Comparison of ENCODE assay signal across 31 mouse cellular contexts in the genomic region with DNA sequence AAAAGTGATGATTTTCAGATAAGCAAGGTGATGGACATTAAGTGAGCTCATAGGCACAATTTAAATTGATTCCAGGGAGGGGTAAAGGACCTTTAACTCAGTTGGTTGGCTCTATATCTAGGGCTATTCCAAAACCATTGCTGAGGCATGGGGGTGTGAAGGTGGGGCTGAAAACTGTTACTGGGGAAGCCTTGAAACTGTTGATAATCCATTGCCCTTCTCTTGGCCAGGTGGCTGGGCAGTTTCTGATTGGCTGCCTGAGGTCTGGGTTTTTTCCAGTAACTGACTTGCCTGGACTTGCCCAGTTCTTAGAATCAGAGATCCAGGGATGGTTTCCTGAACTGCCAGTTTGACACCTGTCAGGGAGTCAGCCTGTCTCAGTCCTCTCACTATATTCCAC.
"Had no signal": no experiment of that assay in that cellular context is flagged by ENCODE, and none has a peak within 500 bp of the region (broad histone marks: within the 10 kb centered on the region; RNA-seq: fewer than 3 reads in every experiment).

No protein-coding gene starts in this region.

- H3K27me3 ChIP-seq: limb, embryonic 12.5 days; limb, embryonic 13.5 days; limb, embryonic 15.5 days; liver, embryonic 12.5 days; liver, embryonic 13.5 days; liver, embryonic 15.5 days; lung, embryonic 15.5 days; megakaryocyte, embryonic 14.5 days; midbrain, embryonic 12.5 days; midbrain, embryonic 13.5 days; midbrain, embryonic 15.5 days had no signal

- H3K36me3 ChIP-seq: limb, embryonic 10.5 days; limb, embryonic 12.5 days; limb, embryonic 13.5 days; limb, embryonic 15.5 days; liver, embryonic 12.5 days; liver, embryonic 13.5 days; liver, embryonic 15.5 days; lung, embryonic 15.5 days; midbrain, embryonic 10.5 days; midbrain, embryonic 12.5 days; midbrain, embryonic 13.5 days; midbrain, embryonic 15.5 days had no signal

- ATAC-seq: liver, embryonic 12.5 days; liver, postnatal 0 days; lung, postnatal 0 days; midbrain, embryonic 13.5 days; midbrain, embryonic 15.5 days; midbrain, embryonic 16.5 days had no signal

- H3K27ac ChIP-seq: limb, embryonic 10.5 days; limb, embryonic 12.5 days; limb, embryonic 13.5 days; limb, embryonic 15.5 days; liver, embryonic 12.5 days; liver, embryonic 13.5 days; liver, embryonic 14.5 days; liver, embryonic 15.5 days; lung, embryonic 15.5 days; macrophage; midbrain, embryonic 10.5 days; midbrain, embryonic 12.5 days; midbrain, embryonic 13.5 days; midbrain, embryonic 15.5 days had no signal

- H3K4me3 ChIP-seq: limb, embryonic 10.5 days; limb, embryonic 12.5 days; limb, embryonic 13.5 days; limb, embryonic 15.5 days; liver, embryonic 12.5 days; liver, embryonic 13.5 days; liver, embryonic 15.5 days; lung, embryonic 15.5 days; megakaryocyte, embryonic 14.5 days; midbrain, embryonic 10.5 days; midbrain, embryonic 12.5 days; midbrain, embryonic 13.5 days; midbrain, embryonic 15.5 days; myocyte had no signal

- H3K4me1 ChIP-seq: limb, embryonic 10.5 days; limb, embryonic 12.5 days; limb, embryonic 13.5 days; limb, embryonic 15.5 days; liver, embryonic 12.5 days; liver, embryonic 13.5 days; liver, embryonic 15.5 days; lung, embryonic 15.5 days; megakaryocyte, embryonic 14.5 days; midbrain, embryonic 10.5 days; midbrain, embryonic 12.5 days; midbrain, embryonic 13.5 days; midbrain, embryonic 15.5 days had no signal

- H3K4me2 ChIP-seq: limb, embryonic 12.5 days; limb, embryonic 13.5 days; limb, embryonic 15.5 days; liver, embryonic 11.5 days; liver, embryonic 12.5 days; liver, embryonic 13.5 days; liver, embryonic 15.5 days; lung, embryonic 14.5 days; lung, embryonic 15.5 days; midbrain, embryonic 11.5 days; midbrain, embryonic 12.5 days; midbrain, embryonic 13.5 days; midbrain, embryonic 15.5 days had no signal

- H3K9ac ChIP-seq: limb, embryonic 12.5 days; limb, embryonic 13.5 days; limb, embryonic 15.5 days; liver, embryonic 12.5 days; liver, embryonic 13.5 days; liver, embryonic 14.5 days; liver, embryonic 15.5 days; liver, postnatal 0 days; lung, embryonic 14.5 days; lung, embryonic 15.5 days; midbrain, embryonic 12.5 days; midbrain, embryonic 13.5 days; midbrain, embryonic 15.5 days had no signal

- H3K9me3 ChIP-seq: limb, embryonic 10.5 days; limb, embryonic 12.5 days; limb, embryonic 13.5 days; limb, embryonic 15.5 days; liver, embryonic 12.5 days; liver, embryonic 13.5 days; liver, embryonic 15.5 days; lung, embryonic 15.5 days; megakaryocyte, embryonic 14.5 days; midbrain, embryonic 12.5 days; midbrain, embryonic 13.5 days; midbrain, embryonic 15.5 days had no signal

- DNase-seq: left cerebral cortex, postnatal 4 days; liver; liver, embryonic 13.5 days; liver, postnatal 0 days; lung, adult 18-20 months; lung, adult 2 months; lung, embryonic 14.5 days; lung, postnatal 10 days; lung, postnatal 14 days; lung, postnatal 36 days; lung, postnatal 4 days; midbrain, embryonic 14.5 days had no signal
